Comparison of ENCODE assay signal across 10 mouse cellular contexts in genomic region chr16:28694113-28694899, GRCm38 (mm10). TPM values are rescaled to one million over a fixed set of nuclear protein-coding genes. Genes with fewer than 3 reads are reported as not detected.
DNase-seq lines count a peak whose midpoint lies in the region; ATAC-seq and TF ChIP-seq lines count a peak whose summit lies in the region.
"Had no signal": no experiment of that assay in that cellular context is flagged by ENCODE, and none has a peak within 500 bp of the region (broad histone marks: within the 10 kb centered on the region; RNA-seq: fewer than 3 reads in every experiment).

No protein-coding gene starts in this region.

- no peak for ATAC-seq in forebrain, embryonic 16.5 days
- no peak for ATAC-seq in forebrain, embryonic 11.5 days (replicated peaks; ENCODE audit: low FRiP score)
- no peak for ATAC-seq in hindbrain, postnatal 0 days
- ATAC-seq in granulocyte monocyte progenitor cell, adult 5-6 weeks (replicated peaks; ENCODE audit: poor library complexity, severe bottlenecking): no peak

- H3K4me2 ChIP-seq in forebrain, embryonic 16.5 days (ENCODE audit: low read length): no peak overlapping the region
- no peak overlapping the region for H3K4me2 ChIP-seq in forebrain, embryonic 11.5 days (ENCODE audit: low read depth, low read length, severe bottlenecking)
- H3K4me2 ChIP-seq in hindbrain, postnatal 0 days (ENCODE audit: low read depth, low read length): peak overlapping the region; percentile 30

- no peaks in the 10 kb centered on the region for H3K4me1 ChIP-seq in forebrain, embryonic 16.5 days (replicated peaks; ENCODE audit: control insufficient read depth, insufficient read depth, low read length)
- H3K4me1 ChIP-seq in forebrain, embryonic 11.5 days (replicated peaks; ENCODE audit: control insufficient read depth, insufficient read depth, low read length): no peaks in the 10 kb centered on the region
- H3K4me1 ChIP-seq in hindbrain, postnatal 0 days (ENCODE audit: insufficient read depth, low read length): no peaks in the 10 kb centered on the region

- no peak overlapping the region for H3K9ac ChIP-seq in forebrain, embryonic 16.5 days (replicated peaks; ENCODE audit: low read depth, low read length)
- H3K9ac ChIP-seq in forebrain, embryonic 11.5 days (ENCODE audit: low read length): no peak overlapping the region
- no peak overlapping the region for H3K9ac ChIP-seq in hindbrain, postnatal 0 days (replicated peaks; ENCODE audit: low read length)

- H3K27me3 ChIP-seq in forebrain, embryonic 16.5 days (replicated peaks; ENCODE audit: control insufficient read depth, insufficient read depth, low read length): no peaks in the 10 kb centered on the region
- no peaks in the 10 kb centered on the region for H3K27me3 ChIP-seq in forebrain, embryonic 11.5 days (ENCODE audit: control insufficient read depth, insufficient read depth, low read length)
- H3K27me3 ChIP-seq in hindbrain, postnatal 0 days (ENCODE audit: insufficient read depth, low read length): no peaks in the 10 kb centered on the region

- no peaks in the 10 kb centered on the region for H3K36me3 ChIP-seq in forebrain, embryonic 16.5 days (ENCODE audit: control insufficient read depth, insufficient read depth)
- no peaks in the 10 kb centered on the region for H3K36me3 ChIP-seq in forebrain, embryonic 11.5 days (ENCODE audit: control insufficient read depth, insufficient read depth, low read length)
- H3K36me3 ChIP-seq in hindbrain, postnatal 0 days (ENCODE audit: insufficient read depth, low read length): no peaks in the 10 kb centered on the region

- H3K9me3 ChIP-seq in forebrain, embryonic 16.5 days (ENCODE audit: control insufficient read depth, low read length): no peaks in the 10 kb centered on the region
- H3K9me3 ChIP-seq in forebrain, embryonic 11.5 days (ENCODE audit: control insufficient read depth, low read length): no peaks in the 10 kb centered on the region
- no peaks in the 10 kb centered on the region for H3K9me3 ChIP-seq in hindbrain, postnatal 0 days (ENCODE audit: low read length)

- TF ChIP-seq CTCF in hindbrain, postnatal 0 days (IDR thresholded peaks at IDR 0.05; ENCODE audit: low read depth): no peak

- H3K27ac ChIP-seq in forebrain, embryonic 16.5 days (ENCODE audit: low read length): peak overlapping the region; percentile 17; the same call in 1 of the 2 replicates
- no peak overlapping the region for H3K27ac ChIP-seq in forebrain, embryonic 11.5 days (ENCODE audit: low read depth, low read length)
- H3K27ac ChIP-seq in hindbrain, postnatal 0 days: peak overlapping the region; percentile 64

- WGBS in forebrain, embryonic 16.5 days: 44% methylated on average over 15 of the region's 15 CpGs
- 67% methylated on average over 15 of the region's 15 CpGs for WGBS in forebrain, embryonic 11.5 days
- 52% methylated on average over 15 of the region's 15 CpGs for WGBS in hindbrain, postnatal 0 days

- no peak for DNase-seq in forebrain, embryonic 11.5 days (ENCODE audit: low spot score)
- peak; percentile 2 for DNase-seq in kidney, postnatal 14 days
- no peak for DNase-seq in kidney, postnatal 36 days
- DNase-seq in NIH3T3 (ENCODE audit: low read depth): peak; percentile 24
- peak; percentile 9 for DNase-seq in hindbrain, postnatal 0 days (ENCODE audit: low spot score)
- no peak for DNase-seq in cerebellum, postnatal 25 days
- DNase-seq: heart, postnatal 36 days had no signal

- H3K4me3 ChIP-seq in forebrain, embryonic 16.5 days (replicated peaks; ENCODE audit: low read length): no peak overlapping the region
- no peak overlapping the region for H3K4me3 ChIP-seq in forebrain, embryonic 11.5 days (ENCODE audit: low read depth, low read length)
- no peak overlapping the region for H3K4me3 ChIP-seq in hindbrain, postnatal 0 days (ENCODE audit: low read length)

RNA-seq across cellular contexts. Expression of gene Fgf12, which starts 58.6 kb away (rescaled TPM):
- polyA plus RNA-seq in forebrain, embryonic 16.5 days (2015; fragmentation: Nextera tagmentation; extraction: Ambion mirVana): 25.1 and 25.4 TPM in 2 replicates
- polyA plus RNA-seq in forebrain, embryonic 11.5 days (2014; fragmentation: Nextera tagmentation; extraction: Ambion mirVana): 1.8 and 3.3 TPM in 2 replicates
- total RNA-seq in hindbrain, postnatal 0 days (2014; rRNA removed): 39.5 and 39.8 TPM in 2 replicates
- 65.2 and 70.4 TPM in 2 replicates for polyA plus RNA-seq in hindbrain, postnatal 0 days (2015; fragmentation: Nextera tagmentation; extraction: Ambion mirVana)
- not detected in 2 replicates for total RNA-seq in granulocyte monocyte progenitor cell, adult 5-6 weeks (2014; fragmentation: Nextera tagmentation)
- total RNA-seq in granulocyte monocyte progenitor cell, adult 5-6 weeks (2017): 0.93 TPM in 1 of 2 replicates, not detected in the other
- polyA plus RNA-seq: C2C12 had no signal

Comparison
In these comparisons a context has a peak if more than half of its experiments do, and no peak if none do; other contexts are left out.
1. DNase-seq: peak in kidney, postnatal 14 days (single experiment), NIH3T3 (single experiment) and hindbrain, postnatal 0 days (single experiment); none in forebrain, embryonic 11.5 days (single experiment), kidney, postnatal 36 days (0 of 2) and cerebellum, postnatal 25 days (0 of 2).